Mouse (Mus musculus) embryonic facial prominence, embryonic 13.5 days (tissue): ENCODE results near the gene Blzf1. TPM values are rescaled to one million over a fixed set of nuclear protein-coding genes. Genes with fewer than 3 reads are reported as not detected.

Experiments
- ATAC-seq: fragments of 200-750 bp; cut with Nextera tagmentation; 2 replicates; pipeline ENCODE4 v1.8.0; 2017; ENCODE audit warnings: low read depth; ENCODE audit not compliant: insufficient number of reproducible peaks, insufficient read depth, low FRiP score, low TSS enrichment
- H3K27ac ChIP-seq: fragments of 300-500 bp; sonication (generic); 2 replicates; pipeline ENCODE4 v1.5.1; 2015; ENCODE audit warnings: moderate library complexity, mild to moderate bottlenecking, inconsistent platforms
- H3K27me3 ChIP-seq: fragments of 300-500 bp; sonication (generic); 2 replicates; pipeline ENCODE4 v1.6.1; 2015; ENCODE audit warnings: mild to moderate bottlenecking, inconsistent platforms
- H3K36me3 ChIP-seq: fragments of 300-500 bp; sonication (generic); 2 replicates; pipeline ENCODE4 v1.6.1; 2015; ENCODE audit warnings: mild to moderate bottlenecking, inconsistent platforms
- H3K4me1 ChIP-seq: fragments of 300-500 bp; sonication (generic); 2 replicates; pipeline ENCODE4 v1.6.1; 2015; ENCODE audit warnings: inconsistent platforms
- H3K4me2 ChIP-seq: fragments of 300-500 bp; sonication (generic); 2 replicates; pipeline ENCODE4 v1.6.1; 2015; ENCODE audit warnings: moderate library complexity, mild to moderate bottlenecking, inconsistent platforms
- H3K4me3 ChIP-seq: fragments of 300-500 bp; sonication (generic); 2 replicates; pipeline ENCODE4 v1.5.1; 2015; ENCODE audit warnings: mild to moderate bottlenecking, inconsistent platforms
- H3K9ac ChIP-seq: fragments of 300-500 bp; sonication (generic); 2 replicates; pipeline ENCODE4 v1.6.1; 2015; ENCODE audit warnings: mild to moderate bottlenecking, inconsistent platforms
- H3K9me3 ChIP-seq: fragments of 300-500 bp; sonication (generic); 2 replicates; pipeline ENCODE4 v1.6.1; 2016; ENCODE audit warnings: inconsistent platforms
- WGBS: fragments of 180-500 bp; shearing (Covaris S2); methylation state at CpG from one replicate; pipeline ENCODE4 v1.1.7; 2015; ENCODE audit warnings: mixed read lengths; 5-methylcytosine and 5-hydroxymethylcytosine counted together
- polyA plus RNA-seq: library from polyadenylated mRNA; unstranded; fragments of >200 nt; fragmentation: Nextera tagmentation; extraction: Ambion mirVana; gene quantifications from 2 replicates; pipeline ENCODE4 v1.2.1, GENCODE M21; 2015

Blzf1 gene
- polyA plus RNA-seq, result 35.0 and 35.3 TPM in 2 replicates

GRCm38 (mm10) chr1:164307124-164307751, at the start of gene Blzf1:
Blzf1 (minus strand) TSS chr1:164307489.
- Histone ChIP-seq H3K36me3 (peaks cover 10% of the 10 kb centered on the region), H3K27me3 (no peaks in the 10 kb centered on the region), H3K9ac (peak within 1 kb of the TSS; percentile 83), H3K9me3 (no peaks in the 10 kb centered on the region), H3K4me2 (peak within 1 kb of the TSS; percentile 75), H3K4me1 (peaks cover 22% of the 10 kb centered on the region), H3K4me3 (peak within 1 kb of the TSS; percentile 85), H3K27ac (peak within 1 kb of the TSS; percentile 62)
- WGBS, result under 1% methylated on average over 35 of the region's 35 CpGs
- ATAC-seq, result peak; percentile 95

GRCm38 (mm10) chr1:164353443-164353842, 46.2 kb upstream of the Blzf1 start:
- Histone ChIP-seq H3K27me3 (no peaks in the 10 kb centered on the region), H3K36me3 (peaks cover 11% of the 10 kb centered on the region), H3K27ac (no peak overlapping the region), H3K9ac (no peak overlapping the region), H3K4me1 (no peaks in the 10 kb centered on the region), H3K4me2 (no peak overlapping the region), H3K4me3 (no peak overlapping the region), H3K9me3 (no peaks in the 10 kb centered on the region)
- no peak for ATAC-seq
- 55% methylated on average over 3 of the region's 3 CpGs for WGBS

GRCm38 (mm10) chr1:164342161-164342560, 34.9 kb upstream of the Blzf1 start:
- Histone ChIP-seq H3K9me3 (no peaks in the 10 kb centered on the region), H3K36me3 (peaks cover 37% of the 10 kb centered on the region), H3K9ac (no peak overlapping the region), H3K4me3 (no peak overlapping the region), H3K4me2 (no peak overlapping the region), H3K27me3 (no peaks in the 10 kb centered on the region), H3K27ac (no peak overlapping the region), H3K4me1 (no peaks in the 10 kb centered on the region)
- no peak for ATAC-seq
- WGBS, result 87% methylated on average over 3 of the region's 3 CpGs

- Histone ChIP-seq H3K4me2 (no peak overlapping the region), H3K27me3 (no peaks in the 10 kb centered on the region), H3K9me3 (no peaks in the 10 kb centered on the region), H3K4me3 (no peak overlapping the region), H3K36me3 (peaks cover 34% of the 10 kb centered on the region), H3K27ac (no peak overlapping the region), H3K9ac (no peak overlapping the region), H3K4me1 (no peaks in the 10 kb centered on the region)
- 82% methylated on average over 4 of the region's 4 CpGs for WGBS
- ATAC-seq, result no peak
These were observed 28.6 kb upstream of the Blzf1 start for GRCm38 (mm10) chr1:164335846-164336245.

GRCm38 (mm10) chr1:164335435-164335834, 28.1 kb upstream of the Blzf1 start:
- Histone ChIP-seq H3K4me1 (no peaks in the 10 kb centered on the region), H3K9me3 (no peaks in the 10 kb centered on the region), H3K36me3 (peaks cover 35% of the 10 kb centered on the region), H3K9ac (no peak overlapping the region), H3K27ac (no peak overlapping the region), H3K4me3 (no peak overlapping the region), H3K27me3 (no peaks in the 10 kb centered on the region), H3K4me2 (no peak overlapping the region)
- WGBS, result 93% methylated on average over 3 of the region's 3 CpGs
- no peak for ATAC-seq

GRCm38 (mm10) chr1:164332559-164332958, 25.3 kb upstream of the Blzf1 start:
- no peak overlapping the region for H3K4me3 ChIP-seq
- H3K9me3 ChIP-seq, result no peaks in the 10 kb centered on the region
- no peak overlapping the region for H3K9ac ChIP-seq
- H3K27me3 ChIP-seq, result no peaks in the 10 kb centered on the region
- no peak for ATAC-seq
- H3K4me2 ChIP-seq, result no peak overlapping the region
- no peaks in the 10 kb centered on the region for H3K4me1 ChIP-seq
- H3K27ac ChIP-seq, result no peak overlapping the region
- 73% methylated on average over 11 of the region's 11 CpGs for whole genome bisulfite sequencing
- H3K36me3 ChIP-seq, result peaks cover 41% of the 10 kb centered on the region

GRCm38 (mm10) chr1:164327764-164328163, 20.5 kb upstream of the Blzf1 start:
- WGBS, result 87% methylated on average over 7 of the region's 7 CpGs
- ATAC-seq, result no peak
- H3K9me3 ChIP-seq, result no peaks in the 10 kb centered on the region

GRCm38 (mm10) chr1:164326600-164327155, 19.4 kb upstream of the Blzf1 start:
- H3K9ac ChIP-seq, result no peak overlapping the region
- no peaks in the 10 kb centered on the region for H3K9me3 ChIP-seq
- 53% methylated on average over 6 of the region's 6 CpGs for WGBS
- no peaks in the 10 kb centered on the region for H3K27me3 ChIP-seq
- peaks cover 3% of the 10 kb centered on the region; the same call in 1 of the 2 replicates for H3K4me1 ChIP-seq
- no peak overlapping the region for H3K27ac ChIP-seq
- no peak overlapping the region for H3K4me3 ChIP-seq
- no peak overlapping the region for H3K4me2 ChIP-seq
- ATAC-seq, result no peak
- H3K36me3 ChIP-seq, result peaks cover 16% of the 10 kb centered on the region

More at GRCm38 (mm10) chr1:164327764-164328163, 20.5 kb upstream of the Blzf1 start:
- Histone ChIP-seq H3K4me2 (no peak overlapping the region), H3K27ac (no peak overlapping the region), H3K4me1 (peaks cover 3% of the 10 kb centered on the region; the same call in 1 of the 2 replicates), H3K36me3 (peaks cover 19% of the 10 kb centered on the region), H3K9ac (no peak overlapping the region), H3K4me3 (no peak overlapping the region), H3K27me3 (no peaks in the 10 kb centered on the region)

- H3K27ac ChIP-seq, result no peak overlapping the region
- no peak overlapping the region for H3K4me2 ChIP-seq
- H3K9me3 ChIP-seq, result no peaks in the 10 kb centered on the region
- H3K4me3 ChIP-seq, result no peak overlapping the region
- H3K36me3 ChIP-seq, result peaks cover 7% of the 10 kb centered on the region
- peaks cover 3% of the 10 kb centered on the region; the same call in 1 of the 2 replicates for H3K4me1 ChIP-seq
- WGBS, result 84% methylated on average over 2 of the region's 2 CpGs
- ATAC-seq, result no peak
- H3K9ac ChIP-seq, result no peak overlapping the region
- no peaks in the 10 kb centered on the region for H3K27me3 ChIP-seq
These were observed 17.6 kb upstream of the Blzf1 start for GRCm38 (mm10) chr1:164324878-164325277.

- no peaks in the 10 kb centered on the region for H3K27me3 ChIP-seq
- ATAC-seq, result no peak
- peaks cover 6% of the 10 kb centered on the region for H3K36me3 ChIP-seq
- no peak overlapping the region for H3K4me3 ChIP-seq
- H3K9ac ChIP-seq, result no peak overlapping the region
- no peaks in the 10 kb centered on the region for H3K9me3 ChIP-seq
- WGBS, result 92% methylated on average over 4 of the region's 4 CpGs
- H3K4me1 ChIP-seq, result peaks cover 3% of the 10 kb centered on the region; the same call in 1 of the 2 replicates
- H3K4me2 ChIP-seq, result no peak overlapping the region
- no peak overlapping the region for H3K27ac ChIP-seq
These were observed 16.9 kb upstream of the Blzf1 start for GRCm38 (mm10) chr1:164324221-164324620.

GRCm38 (mm10) chr1:164322987-164323650, 15.8 kb upstream of the Blzf1 start:
- Histone ChIP-seq H3K27me3 (no peaks in the 10 kb centered on the region), H3K9ac (no peak overlapping the region), H3K4me1 (peaks cover 3% of the 10 kb centered on the region; the same call in 1 of the 2 replicates), H3K4me3 (no peak overlapping the region), H3K27ac (no peak overlapping the region), H3K36me3 (peaks cover 6% of the 10 kb centered on the region; the same call in 1 of the 2 replicates), H3K9me3 (no peaks in the 10 kb centered on the region), H3K4me2 (no peak overlapping the region)
- 78% methylated on average over 8 of the region's 8 CpGs for WGBS
- no peak for ATAC-seq

GRCm38 (mm10) chr1:164321408-164321807, 14.1 kb upstream of the Blzf1 start:
- WGBS, result 82% methylated on average over 10 of the region's 10 CpGs
- Histone ChIP-seq H3K4me3 (no peak overlapping the region), H3K27me3 (no peaks in the 10 kb centered on the region), H3K27ac (no peak overlapping the region), H3K4me2 (no peak overlapping the region), H3K9me3 (no peaks in the 10 kb centered on the region), H3K4me1 (no peaks in the 10 kb centered on the region), H3K9ac (no peak overlapping the region), H3K36me3 (peaks cover 5% of the 10 kb centered on the region; the same call in 1 of the 2 replicates)
- ATAC-seq, result no peak
